Mouse (Mus musculus): ENCODE data around the gene Tmem184b.

DNA sequence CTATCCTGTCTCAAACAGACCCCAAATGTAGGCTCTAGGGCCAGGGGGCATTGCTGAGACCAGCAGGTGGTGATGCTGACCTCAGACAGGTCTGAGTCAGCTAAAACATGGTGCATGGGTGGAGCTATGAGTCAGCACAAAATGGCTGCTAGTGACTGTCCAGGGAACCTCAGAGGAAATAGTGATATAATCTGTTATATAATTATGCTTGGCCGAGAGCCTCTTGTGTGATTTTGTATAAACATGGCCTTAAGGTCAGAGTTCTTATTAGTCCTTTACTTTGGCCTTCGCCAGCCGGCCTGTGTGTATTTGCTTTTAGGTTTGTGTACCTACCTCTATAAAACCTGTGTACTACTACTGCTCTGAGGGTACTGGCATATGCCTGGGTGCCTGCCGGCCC is 70.0 kb downstream of the Tmem184b start:
- TF ChIP-seq GATA1 (IDR thresholded peaks at IDR 0.05; ENCODE audit: low read length) (no peak), TAL1 (IDR thresholded peaks at IDR 0.05; ENCODE audit: low read length) (no peak)
